Mouse (Mus musculus): ENCODE results near the gene Slc35c1. TPM values are rescaled to one million over a fixed set of nuclear protein-coding genes. Genes with fewer than 3 reads are reported as not detected.

Slc35c1 gene
- total and polyA plus RNA-seq, 3 experiments, result 5.6 to 12.9 (median 6.2) TPM

DNA sequence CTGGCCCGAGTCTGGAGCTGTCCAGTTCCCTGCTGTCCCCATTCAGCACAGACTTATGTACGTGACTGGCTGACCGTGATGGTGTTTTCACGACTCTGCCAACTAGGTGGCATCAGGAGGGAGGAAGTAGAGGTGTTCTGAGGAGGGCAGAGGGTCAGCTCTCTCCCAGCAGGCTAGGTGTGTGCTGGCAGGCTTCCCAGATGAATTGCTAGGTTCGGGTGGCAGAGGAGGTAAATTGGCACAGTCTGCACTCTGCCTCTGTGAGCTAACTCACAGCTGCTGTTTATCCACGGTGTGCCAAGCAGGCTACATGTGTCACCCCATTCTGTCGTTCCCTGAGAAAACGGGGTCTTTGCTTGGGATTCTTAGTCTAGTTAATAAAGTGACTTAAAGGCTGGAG, 13.7 kb downstream of the Slc35c1 start:
- Histone ChIP-seq H3K27me3 (ENCODE audit: control insufficient read depth, insufficient read depth, low read length) (no peaks in the 10 kb centered on the region), H3K79me2 (replicated peaks; ENCODE audit: control insufficient read depth, insufficient read depth, low read length) (no peaks in the 10 kb centered on the region), H3K36me3 (ENCODE audit: control insufficient read depth, insufficient read depth, low read length) (no peaks in the 10 kb centered on the region), H3K4me3 (no peak overlapping the region), H3K9ac (ENCODE audit: low read depth, low read length) (no peak overlapping the region), H3K27ac (no peak overlapping the region), H3K4me1 (ENCODE audit: control insufficient read depth, insufficient read depth, low read length) (0 out of 2 replicates have a peak, but pooled peaks cover 1% of the 10 kb centered on the region)
- WGBS, result 75% methylated on average over 8 of the region's 8 CpGs
- intact Hi-C loops (cut with DNase I), result no loop called here
- DNase-seq, result no peak
- no peak for TF ChIP-seq POLR2A (IDR thresholded peaks at IDR 0.05; ENCODE audit: insufficient read depth, low read depth, low read length)
- TF ChIP-seq CTCF (IDR thresholded peaks at IDR 0.05), result no peak
- no peak for TF ChIP-seq EP300 (IDR thresholded peaks at IDR 0.05; ENCODE audit: insufficient read depth, low read depth, low read length)

GRCm38 (mm10) chr2:92445890-92446289, 14.4 kb downstream of the Slc35c1 start:
- 0 out of 2 replicates have a peak, but pooled peaks cover 1% of the 10 kb centered on the region for H3K4me1 ChIP-seq (ENCODE audit: control insufficient read depth, insufficient read depth, low read length)
- no peak overlapping the region for H3K4me3 ChIP-seq
- H3K36me3 ChIP-seq (ENCODE audit: control insufficient read depth, insufficient read depth, low read length), result no peaks in the 10 kb centered on the region
- no peak for DNase-seq
- no peaks in the 10 kb centered on the region for H3K79me2 ChIP-seq (replicated peaks; ENCODE audit: control insufficient read depth, insufficient read depth, low read length)
- no peaks in the 10 kb centered on the region for H3K27me3 ChIP-seq (ENCODE audit: control insufficient read depth, insufficient read depth, low read length)
- no peak for TF ChIP-seq EP300 (IDR thresholded peaks at IDR 0.05; ENCODE audit: insufficient read depth, low read depth, low read length)
- no peak for TF ChIP-seq POLR2A (IDR thresholded peaks at IDR 0.05; ENCODE audit: insufficient read depth, low read depth, low read length)
- TF ChIP-seq CTCF (IDR thresholded peaks at IDR 0.05), result no peak
- no peak overlapping the region for H3K27ac ChIP-seq
- intact Hi-C loops (cut with DNase I), result no loop called here
- no peak overlapping the region for H3K9ac ChIP-seq (ENCODE audit: low read depth, low read length)
- 62% methylated on average over 9 of the region's 9 CpGs for WGBS

GRCm38 (mm10) chr2:92444376-92444775, 16.0 kb downstream of the Slc35c1 start:
- H3K4me3 ChIP-seq, result no peak overlapping the region
- intact Hi-C loops (cut with DNase I), result no loop called here
- H3K79me2 ChIP-seq (replicated peaks; ENCODE audit: control insufficient read depth, insufficient read depth, low read length), result no peaks in the 10 kb centered on the region
- no peak for DNase-seq
- no peak overlapping the region for H3K9ac ChIP-seq (ENCODE audit: low read depth, low read length)
- H3K27ac ChIP-seq, result no peak overlapping the region
- 30% methylated on average over 4 of the region's 4 CpGs for WGBS
- no peaks in the 10 kb centered on the region for H3K36me3 ChIP-seq (ENCODE audit: control insufficient read depth, insufficient read depth, low read length)
- H3K4me1 ChIP-seq (ENCODE audit: control insufficient read depth, insufficient read depth, low read length), result 0 out of 2 replicates have a peak, but pooled peaks cover 1% of the 10 kb centered on the region
- no peak for TF ChIP-seq POLR2A (IDR thresholded peaks at IDR 0.05; ENCODE audit: insufficient read depth, low read depth, low read length)
- TF ChIP-seq EP300 (IDR thresholded peaks at IDR 0.05; ENCODE audit: insufficient read depth, low read depth, low read length), result no peak
- TF ChIP-seq CTCF (IDR thresholded peaks at IDR 0.05), result no peak
- H3K27me3 ChIP-seq (ENCODE audit: control insufficient read depth, insufficient read depth, low read length), result no peaks in the 10 kb centered on the region

DNA sequence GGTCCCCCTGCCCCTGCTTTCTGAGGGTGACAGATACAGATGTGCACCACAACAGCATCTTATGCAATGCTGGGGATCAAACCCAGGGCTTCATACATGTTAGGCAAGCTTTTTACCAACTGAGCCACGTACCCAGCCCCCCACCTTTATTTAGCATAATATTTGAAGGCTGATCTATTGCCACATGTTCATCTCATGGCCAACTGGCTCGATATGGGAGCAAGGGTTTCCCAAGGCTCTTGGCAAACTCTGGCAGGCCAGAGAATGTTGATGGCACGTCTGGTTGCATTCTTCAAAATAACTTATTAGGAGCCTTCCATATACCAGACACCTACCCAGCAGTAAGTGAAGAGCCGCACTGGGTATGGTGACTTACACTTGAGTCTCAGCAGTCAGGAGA, 17.0 kb downstream of the Slc35c1 start:
- TF ChIP-seq POLR2A (IDR thresholded peaks at IDR 0.05; ENCODE audit: insufficient read depth, low read depth, low read length), result no peak
- TF ChIP-seq EP300 (IDR thresholded peaks at IDR 0.05; ENCODE audit: insufficient read depth, low read depth, low read length), result no peak
- TF ChIP-seq CTCF (IDR thresholded peaks at IDR 0.05), result no peak
- Histone ChIP-seq H3K79me2 (replicated peaks; ENCODE audit: control insufficient read depth, insufficient read depth, low read length) (no peaks in the 10 kb centered on the region), H3K36me3 (ENCODE audit: control insufficient read depth, insufficient read depth, low read length) (no peaks in the 10 kb centered on the region), H3K4me3 (no peak overlapping the region), H3K4me1 (ENCODE audit: control insufficient read depth, insufficient read depth, low read length) (0 out of 2 replicates have a peak, but pooled peaks cover 1% of the 10 kb centered on the region), H3K27me3 (ENCODE audit: control insufficient read depth, insufficient read depth, low read length) (no peaks in the 10 kb centered on the region), H3K9ac (ENCODE audit: low read depth, low read length) (no peak overlapping the region), H3K27ac (no peak overlapping the region)
- DNase-seq, result no peak
- WGBS, result 73% methylated on average over 4 of the region's 4 CpGs
- intact Hi-C loops (cut with DNase I), result no loop called here

- Histone ChIP-seq H3K27ac (no peak overlapping the region), H3K4me3 (no peak overlapping the region), H3K9ac (ENCODE audit: low read depth, low read length) (no peak overlapping the region), H3K27me3 (ENCODE audit: control insufficient read depth, insufficient read depth, low read length) (no peaks in the 10 kb centered on the region), H3K36me3 (ENCODE audit: control insufficient read depth, insufficient read depth, low read length) (peaks cover 3% of the 10 kb centered on the region; the same call in 1 of the 2 replicates), H3K4me1 (ENCODE audit: control insufficient read depth, insufficient read depth, low read length) (peaks cover 3% of the 10 kb centered on the region; the same call in 1 of the 2 replicates), H3K79me2 (replicated peaks; ENCODE audit: control insufficient read depth, insufficient read depth, low read length) (no peaks in the 10 kb centered on the region)
- intact Hi-C loops (cut with DNase I), result no loop called here
- TF ChIP-seq EP300 (IDR thresholded peaks at IDR 0.05; ENCODE audit: insufficient read depth, low read depth, low read length) (no peak), CTCF (IDR thresholded peaks at IDR 0.05) (no peak), POLR2A (IDR thresholded peaks at IDR 0.05; ENCODE audit: insufficient read depth, low read depth, low read length) (no peak)
- no peak for DNase-seq
- WGBS, result 38% methylated on average over 12 of the region's 12 CpGs
These were observed 17.8 kb downstream of the Slc35c1 start for GRCm38 (mm10) chr2:92442419-92443001.

- no peak for TF ChIP-seq EP300 (IDR thresholded peaks at IDR 0.05; ENCODE audit: insufficient read depth, low read depth, low read length)
- TF ChIP-seq POLR2A (IDR thresholded peaks at IDR 0.05; ENCODE audit: insufficient read depth, low read depth, low read length), result no peak
- no peak for TF ChIP-seq CTCF (IDR thresholded peaks at IDR 0.05)
- WGBS, result 67% methylated on average over 6 of the region's 6 CpGs
- intact Hi-C loops (cut with DNase I), result no loop called here
- Histone ChIP-seq H3K4me3 (no peak overlapping the region), H3K79me2 (replicated peaks; ENCODE audit: control insufficient read depth, insufficient read depth, low read length) (no peaks in the 10 kb centered on the region), H3K27me3 (ENCODE audit: control insufficient read depth, insufficient read depth, low read length) (no peaks in the 10 kb centered on the region), H3K36me3 (ENCODE audit: control insufficient read depth, insufficient read depth, low read length) (peaks cover 4% of the 10 kb centered on the region; the same call in 1 of the 2 replicates), H3K27ac (no peak overlapping the region), H3K9ac (ENCODE audit: low read depth, low read length) (no peak overlapping the region), H3K4me1 (ENCODE audit: control insufficient read depth, insufficient read depth, low read length) (peaks cover 5% of the 10 kb centered on the region; the same call in 1 of the 2 replicates)
- DNase-seq, result no peak
These were observed 19.9 kb downstream of the Slc35c1 start for GRCm38 (mm10) chr2:92440432-92440831.
